Mouse (Mus musculus): ENCODE results near the gene Tssk3. TPM values are rescaled to one million over a fixed set of nuclear protein-coding genes. Genes with fewer than 3 reads are reported as not detected.

Tssk3 gene
- polyA plus RNA-seq, 1 experiment from 2014 or later, result not detected

GRCm38 (mm10) chr4:129481090-129481489 lies 9.7 kb downstream of the Tssk3 start:
- Histone ChIP-seq H3K9me3 (ENCODE audit: control insufficient read depth, low read length) (no peaks in the 10 kb centered on the region), H3K4me1 (replicated peaks; ENCODE audit: control insufficient read depth, insufficient read depth, low read length) (no peaks in the 10 kb centered on the region), H3K27me3 (ENCODE audit: control insufficient read depth, insufficient read depth, low read depth, low read length) (no peaks in the 10 kb centered on the region), H3K9ac (ENCODE audit: low read length) (no peak overlapping the region), H3K36me3 (ENCODE audit: control insufficient read depth, insufficient read depth, low read length) (peaks cover 17% of the 10 kb centered on the region), H3K4me3 (ENCODE audit: low read length) (no peak overlapping the region), H3K27ac (ENCODE audit: low read length) (no peak overlapping the region), H3K4me2 (ENCODE audit: low read depth, low read length) (no peak overlapping the region)
- 93% methylated on average over 1 of the region's 1 CpGs for WGBS
- no peak for ATAC-seq (ENCODE audit: low read depth)

- Histone ChIP-seq H3K36me3 (ENCODE audit: control insufficient read depth, insufficient read depth, low read length) (peaks cover 20% of the 10 kb centered on the region), H3K4me3 (ENCODE audit: low read length) (no peak overlapping the region)
- 89% methylated on average over 3 of the region's 3 CpGs for WGBS
These were observed 11.0 kb downstream of the Tssk3 start for GRCm38 (mm10) chr4:129479863-129480262.

GRCm38 (mm10) chr4:129476047-129476446 lies 14.8 kb downstream of the Tssk3 start:
- WGBS, result 86% methylated on average over 11 of the region's 11 CpGs
- ATAC-seq (ENCODE audit: low read depth), result no peak
- Histone ChIP-seq H3K4me2 (ENCODE audit: low read depth, low read length) (no peak overlapping the region), H3K36me3 (ENCODE audit: control insufficient read depth, insufficient read depth, low read length) (peaks cover 42% of the 10 kb centered on the region), H3K27me3 (ENCODE audit: control insufficient read depth, insufficient read depth, low read depth, low read length) (no peaks in the 10 kb centered on the region), H3K27ac (ENCODE audit: low read length) (no peak overlapping the region), H3K4me1 (replicated peaks; ENCODE audit: control insufficient read depth, insufficient read depth, low read length) (no peaks in the 10 kb centered on the region), H3K9ac (ENCODE audit: low read length) (no peak overlapping the region), H3K9me3 (ENCODE audit: control insufficient read depth, low read length) (no peaks in the 10 kb centered on the region), H3K4me3 (ENCODE audit: low read length) (no peak overlapping the region)

More at GRCm38 (mm10) chr4:129479863-129480262, 11.0 kb downstream of the Tssk3 start:
- Histone ChIP-seq H3K4me2 (ENCODE audit: low read depth, low read length) (no peak overlapping the region), H3K27ac (ENCODE audit: low read length) (no peak overlapping the region), H3K9ac (ENCODE audit: low read length) (no peak overlapping the region), H3K4me1 (replicated peaks; ENCODE audit: control insufficient read depth, insufficient read depth, low read length) (no peaks in the 10 kb centered on the region), H3K9me3 (ENCODE audit: control insufficient read depth, low read length) (no peaks in the 10 kb centered on the region), H3K27me3 (ENCODE audit: control insufficient read depth, insufficient read depth, low read depth, low read length) (no peaks in the 10 kb centered on the region)
- ATAC-seq (ENCODE audit: low read depth), result no peak

GRCm38 (mm10) chr4:129464286-129464815 lies 26.5 kb downstream of the Tssk3 start:
- H3K4me3 ChIP-seq (ENCODE audit: low read length), result no peak overlapping the region
- H3K9me3 ChIP-seq (ENCODE audit: control insufficient read depth, low read length), result no peaks in the 10 kb centered on the region
- no peak for ATAC-seq (ENCODE audit: low read depth)
- no peaks in the 10 kb centered on the region for H3K27me3 ChIP-seq (ENCODE audit: control insufficient read depth, insufficient read depth, low read depth, low read length)
- H3K4me1 ChIP-seq (replicated peaks; ENCODE audit: control insufficient read depth, insufficient read depth, low read length), result peaks cover 8% of the 10 kb centered on the region
- H3K36me3 ChIP-seq (ENCODE audit: control insufficient read depth, insufficient read depth, low read length), result peaks cover 29% of the 10 kb centered on the region
- no peak overlapping the region for H3K9ac ChIP-seq (ENCODE audit: low read length)
- no peak overlapping the region for H3K27ac ChIP-seq (ENCODE audit: low read length)
- no peak overlapping the region for H3K4me2 ChIP-seq (ENCODE audit: low read depth, low read length)
- WGBS, result 80% methylated on average over 4 of the region's 4 CpGs

GRCm38 (mm10) chr4:129463097-129464059 lies 27.4 kb downstream of the Tssk3 start:
- Histone ChIP-seq H3K36me3 (ENCODE audit: control insufficient read depth, insufficient read depth, low read length) (peaks cover 23% of the 10 kb centered on the region), H3K27me3 (ENCODE audit: control insufficient read depth, insufficient read depth, low read depth, low read length) (no peaks in the 10 kb centered on the region), H3K4me1 (replicated peaks; ENCODE audit: control insufficient read depth, insufficient read depth, low read length) (peaks cover 8% of the 10 kb centered on the region), H3K4me3 (ENCODE audit: low read length) (no peak overlapping the region), H3K27ac (ENCODE audit: low read length) (no peak overlapping the region), H3K9ac (ENCODE audit: low read length) (no peak overlapping the region), H3K4me2 (ENCODE audit: low read depth, low read length) (no peak overlapping the region), H3K9me3 (ENCODE audit: control insufficient read depth, low read length) (no peaks in the 10 kb centered on the region)
- no peak for ATAC-seq (ENCODE audit: low read depth)
- WGBS, result 82% methylated on average over 24 of the region's 24 CpGs

- Histone ChIP-seq H3K9me3 (ENCODE audit: control insufficient read depth, low read length) (no peaks in the 10 kb centered on the region), H3K9ac (ENCODE audit: low read length) (peak overlapping the region; percentile 86), H3K27ac (ENCODE audit: low read length) (peak overlapping the region; percentile 77; the same call in 1 of the 2 replicates), H3K27me3 (ENCODE audit: control insufficient read depth, insufficient read depth, low read depth, low read length) (no peaks in the 10 kb centered on the region), H3K36me3 (ENCODE audit: control insufficient read depth, insufficient read depth, low read length) (peaks cover 14% of the 10 kb centered on the region), H3K4me2 (ENCODE audit: low read depth, low read length) (peak overlapping the region; percentile 88), H3K4me1 (replicated peaks; ENCODE audit: control insufficient read depth, insufficient read depth, low read length) (peaks cover 8% of the 10 kb centered on the region), H3K4me3 (ENCODE audit: low read length) (peak overlapping the region; percentile 95)
- no peak for ATAC-seq (ENCODE audit: low read depth)
- WGBS, result 43% methylated on average over 3 of the region's 3 CpGs
These were observed 28.7 kb downstream of the Tssk3 start for GRCm38 (mm10) chr4:129462118-129462517.

GRCm38 (mm10) chr4:129461183-129461960 lies 29.4 kb downstream of the Tssk3 start, which contains the start of gene Bsdc1:
TSS of gene Bsdc1 (plus strand) at chr4:129461581.
- Histone ChIP-seq H3K9me3 (ENCODE audit: control insufficient read depth, low read length) (no peaks in the 10 kb centered on the region), H3K4me1 (replicated peaks; ENCODE audit: control insufficient read depth, insufficient read depth, low read length) (peaks cover 8% of the 10 kb centered on the region), H3K4me2 (ENCODE audit: low read depth, low read length) (peak within 1 kb of the TSS; percentile 88), H3K36me3 (ENCODE audit: control insufficient read depth, insufficient read depth, low read length) (peaks cover 12% of the 10 kb centered on the region), H3K27me3 (ENCODE audit: control insufficient read depth, insufficient read depth, low read depth, low read length) (no peaks in the 10 kb centered on the region), H3K27ac (ENCODE audit: low read length) (peak within 1 kb of the TSS; percentile 93), H3K4me3 (ENCODE audit: low read length) (peak within 1 kb of the TSS; percentile 95), H3K9ac (ENCODE audit: low read length) (peak within 1 kb of the TSS; percentile 86)
- WGBS, result 0% methylated on average over 46 of the region's 46 CpGs
- peak; percentile 99 for ATAC-seq (ENCODE audit: low read depth)

- Histone ChIP-seq H3K9ac (ENCODE audit: low read length) (peak overlapping the region; percentile 70), H3K4me2 (ENCODE audit: low read depth, low read length) (peak overlapping the region; percentile 70), H3K4me1 (replicated peaks; ENCODE audit: control insufficient read depth, insufficient read depth, low read length) (peaks cover 8% of the 10 kb centered on the region), H3K36me3 (ENCODE audit: control insufficient read depth, insufficient read depth, low read length) (peaks cover 8% of the 10 kb centered on the region; the same call in 1 of the 2 replicates), H3K9me3 (ENCODE audit: control insufficient read depth, low read length) (no peaks in the 10 kb centered on the region), H3K27me3 (ENCODE audit: control insufficient read depth, insufficient read depth, low read depth, low read length) (no peaks in the 10 kb centered on the region), H3K27ac (ENCODE audit: low read length) (peak overlapping the region; percentile 93), H3K4me3 (ENCODE audit: low read length) (peak overlapping the region; percentile 52)
- ATAC-seq (ENCODE audit: low read depth), result no peak
- WGBS, result 0% methylated on average over 4 of the region's 4 CpGs
These were observed 30.0 kb downstream of the Tssk3 start for GRCm38 (mm10) chr4:129460827-129461182.

GRCm38 (mm10) chr4:129459726-129460125 lies 31.1 kb downstream of the Tssk3 start:
- Histone ChIP-seq H3K4me3 (ENCODE audit: low read length) (no peak overlapping the region), H3K36me3 (ENCODE audit: control insufficient read depth, insufficient read depth, low read length) (peaks cover 3% of the 10 kb centered on the region; the same call in 1 of the 2 replicates), H3K27ac (ENCODE audit: low read length) (no peak overlapping the region), H3K9me3 (ENCODE audit: control insufficient read depth, low read length) (no peaks in the 10 kb centered on the region), H3K4me1 (replicated peaks; ENCODE audit: control insufficient read depth, insufficient read depth, low read length) (peaks cover 8% of the 10 kb centered on the region), H3K4me2 (ENCODE audit: low read depth, low read length) (no peak overlapping the region), H3K9ac (ENCODE audit: low read length) (no peak overlapping the region), H3K27me3 (ENCODE audit: control insufficient read depth, insufficient read depth, low read depth, low read length) (no peaks in the 10 kb centered on the region)
- 81% methylated on average over 3 of the region's 3 CpGs for WGBS
- ATAC-seq (ENCODE audit: low read depth), result no peak
